Mouse (Mus musculus) midbrain, embryonic 15.5 days (tissue): ENCODE results near the gene Ankrd65. TPM values are rescaled to one million over a fixed set of nuclear protein-coding genes. Genes with fewer than 3 reads are reported as not detected.

Experiments
- ATAC-seq: fragments of 200-750 bp; cut with Nextera tagmentation; replicated peaks from 2 replicates; pipeline ENCODE4 v1.8.0; 2017; ENCODE audit warnings: moderate TSS enrichment
- H3K27ac ChIP-seq: fragments of 300-500 bp; sonication (generic); 2 replicates; pipeline ENCODE4 v1.5.1; 2015; ENCODE audit warnings: mild to moderate bottlenecking, inconsistent platforms
- H3K27me3 ChIP-seq: fragments of 300-500 bp; sonication (generic); replicated peaks from 2 replicates; pipeline ENCODE4 v1.6.1; 2015; ENCODE audit warnings: inconsistent platforms
- H3K36me3 ChIP-seq: fragments of 300-500 bp; sonication (generic); replicated peaks from 2 replicates; pipeline ENCODE4 v1.6.1; 2015; ENCODE audit warnings: inconsistent platforms
- H3K4me1 ChIP-seq: fragments of 300-500 bp; sonication (generic); 2 replicates; pipeline ENCODE4 v1.6.1; 2015; ENCODE audit warnings: inconsistent platforms
- H3K4me2 ChIP-seq: fragments of 300-500 bp; sonication (generic); 2 replicates; pipeline ENCODE4 v1.6.1; 2015; ENCODE audit warnings: inconsistent platforms, mild to moderate bottlenecking, moderate library complexity
- H3K4me3 ChIP-seq: fragments of 300-500 bp; sonication (generic); 2 replicates; pipeline ENCODE4 v1.5.1; 2015; ENCODE audit warnings: mild to moderate bottlenecking, inconsistent platforms
- H3K9ac ChIP-seq: fragments of 300-500 bp; sonication (generic); 2 replicates; pipeline ENCODE4 v1.6.1; 2015; ENCODE audit warnings: mild to moderate bottlenecking, inconsistent platforms
- H3K9me3 ChIP-seq: fragments of 300-500 bp; sonication (generic); 2 replicates; pipeline ENCODE4 v1.6.1; 2016; ENCODE audit warnings: inconsistent platforms
- WGBS: fragments of 180-500 bp; shearing (Covaris S2); methylation state at CpG from one replicate; pipeline ENCODE4 v1.1.7; 2015; ENCODE audit warnings: mixed read lengths; 5-methylcytosine and 5-hydroxymethylcytosine counted together
- microRNA-seq: library from miRNA; unstranded; fragments of <30 nt; microRNA quantifications from one replicate; pipeline ENCODE4, GENCODE M21; 2016
- polyA plus RNA-seq: library from polyadenylated mRNA; unstranded; fragments of >200 nt; fragmentation: Nextera tagmentation; extraction: Ambion mirVana; gene quantifications from 2 replicates; pipeline ENCODE4 v1.2.1, GENCODE M21; 2015

Gene Ankrd65
- polyA plus RNA-seq, 1 experiment from 2014 or later, result not detected

- H3K36me3 ChIP-seq, result no peaks in the 10 kb centered on the region
- H3K4me2 ChIP-seq, result peak within 1 kb of the TSS; percentile 82
- ATAC-seq, result peak; percentile 87
- 2% methylated on average over 65 of the region's 65 CpGs for WGBS
- no peaks in the 10 kb centered on the region for H3K9me3 ChIP-seq
- peak within 1 kb of the TSS; percentile 87 for H3K27ac ChIP-seq
- H3K9ac ChIP-seq, result peak within 1 kb of the TSS; percentile 97
- peak within 1 kb of the TSS; percentile 94 for H3K4me3 ChIP-seq
- H3K4me1 ChIP-seq, result peaks cover 53% of the 10 kb centered on the region
- H3K27me3 ChIP-seq, result peaks cover 4% of the 10 kb centered on the region; the same call in 1 of the 2 replicates
Observed at GRCm38 (mm10) chr4:155846871-155847578, 56.8 kb downstream of the Ankrd65 start, which contains the start of gene Dvl1. Dvl1 (plus strand) TSS chr4:155847402.

GRCm38 (mm10) chr4:155847591-155848352 is 57.5 kb downstream of the Ankrd65 start:
- 0 out of 2 replicates have a peak, but pooled peaks cover under 1% of the 10 kb centered on the region for H3K27me3 ChIP-seq
- H3K9ac ChIP-seq, result peak overlapping the region; percentile 97
- no peaks in the 10 kb centered on the region for H3K36me3 ChIP-seq
- no peaks in the 10 kb centered on the region for H3K9me3 ChIP-seq
- peak overlapping the region; percentile 85 for H3K27ac ChIP-seq
- peaks cover 54% of the 10 kb centered on the region for H3K4me1 ChIP-seq
- peak overlapping the region; percentile 94 for H3K4me3 ChIP-seq
- under 1% methylated on average over 61 of the region's 69 CpGs for WGBS
- peak; percentile 61 for ATAC-seq
- peak overlapping the region; percentile 82 for H3K4me2 ChIP-seq

GRCm38 (mm10) chr4:155848434-155849095 is 58.3 kb downstream of the Ankrd65 start:
- H3K9me3 ChIP-seq, result no peaks in the 10 kb centered on the region
- H3K36me3 ChIP-seq, result no peaks in the 10 kb centered on the region
- H3K27ac ChIP-seq, result no peak overlapping the region
- H3K9ac ChIP-seq, result peak overlapping the region; percentile 97
- H3K4me1 ChIP-seq, result peaks cover 54% of the 10 kb centered on the region
- 0 out of 2 replicates have a peak, but pooled peaks have one; percentile 3 for ATAC-seq
- 52% methylated on average over 7 of the region's 7 CpGs for WGBS
- H3K4me3 ChIP-seq, result peak overlapping the region; percentile 94
- H3K27me3 ChIP-seq, result no peaks in the 10 kb centered on the region
- peak overlapping the region; percentile 82 for H3K4me2 ChIP-seq

Small RNAs within 50 kb of the gene (microRNA-seq; reads per million reads assigned to microRNA genes)
- not detected for gene Gm27743

Other genes starting within 250 kb of the Ankrd65 start
- gene Nadk, start 228.1 kb upstream of the Ankrd65 start, polyA plus RNA-seq, result 82.9 and 88.7 TPM in 2 replicates
- gene Slc35e2, start 189.0 kb upstream of the Ankrd65 start, polyA plus RNA-seq, result 15.3 and 17.5 TPM in 2 replicates
- gene Cdk11b, start 165.6 kb upstream of the Ankrd65 start, polyA plus RNA-seq, result 54.6 and 56.2 TPM in 2 replicates
- not detected in 2 replicates for gene Gm10563, start 145.0 kb upstream of the Ankrd65 start, polyA plus RNA-seq
- gene Mmp23, start 137.1 kb upstream of the Ankrd65 start, polyA plus RNA-seq, result 3.8 and 5.5 TPM in 2 replicates
- gene Mib2, start 121.2 kb upstream of the Ankrd65 start, polyA plus RNA-seq, result 61.0 and 62.1 TPM in 2 replicates
- gene Fndc10, start 96.1 kb upstream of the Ankrd65 start, polyA plus RNA-seq, result 15.7 and 17.1 TPM in 2 replicates
- 151 and 155 TPM in 2 replicates for gene Ssu72, start 85.6 kb upstream of the Ankrd65 start, polyA plus RNA-seq
- gene Tmem240, start 55.6 kb upstream of the Ankrd65 start, polyA plus RNA-seq, result 24.8 and 24.9 TPM in 2 replicates
- gene Atad3a, start 29.3 kb upstream of the Ankrd65 start, polyA plus RNA-seq, result 93.4 and 99.2 TPM in 2 replicates
- 31.5 and 33.5 TPM in 2 replicates for gene Vwa1, start 15.7 kb upstream of the Ankrd65 start, polyA plus RNA-seq
- 0.93 and 1.2 TPM in 2 replicates for gene Tmem88b, start 4.6 kb upstream of the Ankrd65 start, polyA plus RNA-seq
- gene Mrpl20, start 12.4 kb downstream of the Ankrd65 start, polyA plus RNA-seq, result 242 and 244 TPM in 2 replicates
- 155 and 164 TPM in 2 replicates for gene Ccnl2, start 22.1 kb downstream of the Ankrd65 start, polyA plus RNA-seq
- 128 and 129 TPM in 2 replicates for gene Aurkaip1, start 40.8 kb downstream of the Ankrd65 start, polyA plus RNA-seq
- 23.4 and 32.6 TPM in 2 replicates for gene Mxra8, start 49.2 kb downstream of the Ankrd65 start, polyA plus RNA-seq
- gene Dvl1, start 57.0 kb downstream of the Ankrd65 start, polyA plus RNA-seq, result 30.9 and 37.0 TPM in 2 replicates
- gene Tas1r3, start 72.9 kb downstream of the Ankrd65 start, polyA plus RNA-seq, result 0.61 and 0.72 TPM in 2 replicates
- gene Cptp, start 79.0 kb downstream of the Ankrd65 start, polyA plus RNA-seq, result 28.1 and 29.1 TPM in 2 replicates
- gene Ints11, start 79.1 kb downstream of the Ankrd65 start, polyA plus RNA-seq, result 80.6 and 83.6 TPM in 2 replicates
- 60.1 and 66.6 TPM in 2 replicates for gene Pusl1, start 101.3 kb downstream of the Ankrd65 start, polyA plus RNA-seq
- gene Acap3, start 101.4 kb downstream of the Ankrd65 start, polyA plus RNA-seq, result 88.3 and 89.8 TPM in 2 replicates
- 115 and 118 TPM in 2 replicates for gene Ube2j2, start 153.4 kb downstream of the Ankrd65 start, polyA plus RNA-seq
- 6.8 and 9.5 TPM in 2 replicates for gene C1qtnf12, start 171.9 kb downstream of the Ankrd65 start, polyA plus RNA-seq
- 38.5 and 38.9 TPM in 2 replicates for gene B3galt6, start 202.2 kb downstream of the Ankrd65 start, polyA plus RNA-seq
- gene Sdf4, start 202.4 kb downstream of the Ankrd65 start, polyA plus RNA-seq, result 113 and 118 TPM in 2 replicates
- gene Tnfrsf4, start 223.4 kb downstream of the Ankrd65 start, polyA plus RNA-seq, result 0.56 and 0.83 TPM in 2 replicates
- 3.2 and 3.6 TPM in 2 replicates for gene Tnfrsf18, start 235.7 kb downstream of the Ankrd65 start, polyA plus RNA-seq